Mouse (Mus musculus): ENCODE data around the gene Syce2. TPM values are rescaled to one million over a fixed set of nuclear protein-coding genes. Genes with fewer than 3 reads are reported as not detected.

Syce2 gene
- total RNA-seq, 2 experiments from 2014 or later: 8.7 to 11.5 TPM

GRCm38 (mm10) chr8:84928456-84929306 is 56.8 kb downstream of the Syce2 start:
- peak; percentile 79 to 85 for DNase-seq

- DNase-seq: no peak
Measured at GRCm38 (mm10) chr8:84930582-84930981, 58.7 kb downstream of the Syce2 start.

GRCm38 (mm10) chr8:84933767-84934559 is 62.1 kb downstream of the Syce2 start:
- DNase-seq: no peak

- no peak for DNase-seq
Measured at GRCm38 (mm10) chr8:84934860-84935259, 62.9 kb downstream of the Syce2 start.

GRCm38 (mm10) chr8:84935489-84935888 is 63.6 kb downstream of the Syce2 start:
- no peak for DNase-seq

GRCm38 (mm10) chr8:84936041-84936961 is 64.4 kb downstream of the Syce2 start:
- no peak for DNase-seq

- peak; percentile 70 to 85 for DNase-seq
Measured at GRCm38 (mm10) chr8:84936962-84937546, 65.1 kb downstream of the Syce2 start, which contains the start of gene Mast1. Gene Mast1 (minus strand): TSS chr8:84937359.

Small RNA genes within 50 kb of the gene (microRNA-seq; reads per million reads assigned to microRNA genes)
- 0.75 reads per million for gene Gm24197
- 4.2 reads per million, percentile 12 among the genes with 10 or more reads in this experiment for gene Mir7069

Other genes starting within 250 kb of the Syce2 start
- 10 to 100 TPM; 33.9 to 37.4 TPM for gene Ier2, start 209.3 kb upstream of the Syce2 start, total RNA-seq (2021)
- 10 to 100 TPM; 63.8 to 83.7 TPM for gene Trmt1, start 185.8 kb upstream of the Syce2 start, total RNA-seq (2021)
- 10 to 100 TPM; 73.9 to 80.0 TPM for gene Nacc1, start 184.2 kb upstream of the Syce2 start, total RNA-seq (2021)
- 1 to 10 TPM; 2.5 to 2.9 TPM for gene Lyl1, start 170.7 kb upstream of the Syce2 start, total RNA-seq (2021)
- under 1 TPM in 1 of 2 experiments, not detected in 1; 0.46 TPM for gene G430095P16Rik, start 149.1 kb upstream of the Syce2 start, total RNA-seq (2021)
- 100 to 1,000 TPM in 1 of 2 experiments, 10 to 100 TPM in 1; 99.9 to 108 TPM for gene Nfix, start 71.8 kb upstream of the Syce2 start, total RNA-seq (2021)
- gene Dand5, start 49.3 kb upstream of the Syce2 start, total RNA-seq (2021): 1 to 10 TPM; 9.1 to 10.0 TPM
- gene Gadd45gip1, start 40.6 kb upstream of the Syce2 start, total RNA-seq (2021): 10 to 100 TPM; 63.3 to 70.5 TPM
- 100 to 1,000 TPM; 116 to 119 TPM for gene Rad23a, start 31.4 kb upstream of the Syce2 start, total RNA-seq (2021)
- gene Calr, start 25.2 kb upstream of the Syce2 start, total RNA-seq (2021): 100 to 1,000 TPM; 569 to 727 TPM
- 10 to 100 TPM; 62.1 to 69.2 TPM for gene Farsa, start 15.1 kb upstream of the Syce2 start, total RNA-seq (2021)
- 10 to 100 TPM; 41.9 to 53.8 TPM for gene Gcdh, start 21.8 kb downstream of the Syce2 start, total RNA-seq (2021)
- under 1 TPM in 1 of 2 experiments, not detected in 1; 0.20 TPM for gene Klf1, start 29.8 kb downstream of the Syce2 start, total RNA-seq (2021)
- gene Dnase2a, start 36.4 kb downstream of the Syce2 start, total RNA-seq (2021): 10 to 100 TPM in 1 of 2 experiments, 1 to 10 TPM in 1; 9.5 to 10.3 TPM
- 1 to 10 TPM; 1.0 to 1.3 TPM for gene Mast1, start 65.2 kb downstream of the Syce2 start, total RNA-seq (2021)
- gene Rtbdn, start 74.9 kb downstream of the Syce2 start, total RNA-seq (2021): not detected
- gene Gm49661, start 97.3 kb downstream of the Syce2 start, total RNA-seq (2021): 1 to 10 TPM in 1 of 2 experiments, not detected in 1; 1.5 TPM
- gene Prdx2, start 97.5 kb downstream of the Syce2 start, total RNA-seq (2021): 100 to 1,000 TPM; 651 to 659 TPM
- 100 to 1,000 TPM; 109 to 136 TPM for gene Rnaseh2a, start 97.7 kb downstream of the Syce2 start, total RNA-seq (2021)
- gene Junb, start 106.6 kb downstream of the Syce2 start, total RNA-seq (2021): 100 to 1,000 TPM in 1 of 2 experiments, 10 to 100 TPM in 1; 71.5 to 139 TPM
- 1 to 10 TPM; 7.0 to 8.2 TPM for gene Hook2, start 118.5 kb downstream of the Syce2 start, total RNA-seq (2021)
- not detected for gene Best2, start 142.4 kb downstream of the Syce2 start, total RNA-seq (2021)
- 10 to 100 TPM; 91.0 to 93.4 TPM for gene Asna1, start 153.2 kb downstream of the Syce2 start, total RNA-seq (2021)
- 100 to 1,000 TPM; 157 to 178 TPM for gene Trir, start 154.7 kb downstream of the Syce2 start, total RNA-seq (2021)
- gene Tnpo2, start 164.8 kb downstream of the Syce2 start, total RNA-seq (2021): 10 to 100 TPM; 76.4 to 88.2 TPM
- gene Fbxw9, start 187.9 kb downstream of the Syce2 start, total RNA-seq (2021): 10 to 100 TPM; 13.0 to 20.5 TPM
- gene Gm5741, start 195.9 kb downstream of the Syce2 start, total RNA-seq (2021): 1 to 10 TPM in 1 of 2 experiments, not detected in 1; 1.2 TPM
- 10 to 100 TPM; 32.2 to 32.7 TPM for gene Dhps, start 199.6 kb downstream of the Syce2 start, total RNA-seq (2021)
- 10 to 100 TPM; 69.1 to 79.6 TPM for gene Wdr83os, start 208.6 kb downstream of the Syce2 start, total RNA-seq (2021)
- gene Wdr83, start 209.2 kb downstream of the Syce2 start, total RNA-seq (2021): 10 to 100 TPM; 20.5 to 25.5 TPM
- gene Man2b1, start 211.2 kb downstream of the Syce2 start, total RNA-seq (2021): 10 to 100 TPM; 38.1 to 45.5 TPM

All from adrenal gland, postnatal 36 days (tissue).